ENCODE assay signal across 9 mouse cellular contexts in the genomic region with DNA sequence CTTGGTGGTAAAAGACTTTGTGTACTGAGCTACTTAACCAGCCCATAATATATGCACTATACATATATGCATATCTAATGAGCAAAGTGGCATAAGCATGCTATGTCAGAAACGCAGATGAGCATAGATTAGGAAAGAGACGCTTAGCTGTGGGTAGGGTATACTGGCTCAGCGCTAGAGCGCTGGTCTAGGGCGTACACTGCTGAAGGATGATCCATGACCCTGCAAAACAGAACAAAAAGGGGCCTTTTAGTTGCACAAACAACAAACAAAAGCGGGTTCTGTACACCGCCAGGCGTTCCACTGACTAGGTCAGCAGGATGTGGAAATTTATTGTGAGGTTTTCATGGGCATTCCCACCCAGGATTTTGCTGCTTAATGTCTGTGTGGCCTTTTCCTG. TPM values are rescaled to one million over a fixed set of nuclear protein-coding genes. Genes with fewer than 3 reads are reported as not detected.
A peak's percentile ranks its signal among the peaks of the same experiment; 100 is the strongest.
DNase-seq lines count a peak whose midpoint lies in the region; ATAC-seq lines count a peak whose summit lies in the region.
"Had no signal": no experiment of that assay in that cellular context is flagged by ENCODE, and none has a peak within 500 bp of the region (broad histone marks: within the 10 kb centered on the region; RNA-seq: fewer than 3 reads in every experiment).

No protein-coding gene starts in this region.

- no peak for DNase-seq in heart, adult 8-10 months (ENCODE audit: low spot score)
- DNase-seq in midbrain, embryonic 11.5 days (ENCODE audit: low spot score, missing footprints), result no peak
- DNase-seq in midbrain, embryonic 14.5 days, result no peak
- no peak for DNase-seq in ovary, adult 18-20 months (ENCODE audit: low spot score)
- DNase-seq in urinary bladder, postnatal 14 days (ENCODE audit: low spot score), result no peak
- DNase-seq: right cerebral cortex, adult 18-20 months had no signal

- H3K9ac ChIP-seq in heart, embryonic 12.5 days, result no peak overlapping the region
- no peak overlapping the region for H3K9ac ChIP-seq in midbrain, embryonic 11.5 days (ENCODE audit: low read length)
- H3K9ac ChIP-seq in midbrain, embryonic 14.5 days (replicated peaks; ENCODE audit: low read length), result no peak overlapping the region
- 0 out of 2 replicates have a peak overlapping the region, but pooled peaks have one; percentile 4 for H3K9ac ChIP-seq in heart, embryonic 16.5 days (ENCODE audit: low read length)
- H3K9ac ChIP-seq in neural tube, embryonic 15.5 days (replicated peaks), result no peak overlapping the region

- ATAC-seq in heart, embryonic 12.5 days (ENCODE audit: insufficient number of reproducible peaks, low FRiP score), result no peak
- ATAC-seq in midbrain, embryonic 11.5 days (ENCODE audit: low FRiP score), result peak; percentile 48; the same call in 1 of the 2 replicates
- no peak for ATAC-seq in midbrain, embryonic 14.5 days (ENCODE audit: low FRiP score, low TSS enrichment)
- ATAC-seq in heart, embryonic 16.5 days (replicated peaks; ENCODE audit: extremely low read depth, insufficient read depth, low FRiP score), result no peak
- no peak for ATAC-seq in neural tube, embryonic 15.5 days (ENCODE audit: low FRiP score)

- WGBS in heart, embryonic 12.5 days, result 69% methylated on average over 8 of the region's 8 CpGs
- 56% methylated on average over 8 of the region's 8 CpGs for WGBS in midbrain, embryonic 11.5 days
- WGBS in midbrain, embryonic 14.5 days, result 53% methylated on average over 8 of the region's 8 CpGs
- WGBS in heart, embryonic 16.5 days, result 64% methylated on average over 8 of the region's 8 CpGs
- WGBS in neural tube, embryonic 15.5 days, result 32% methylated on average over 8 of the region's 8 CpGs

- H3K4me3 ChIP-seq in heart, embryonic 12.5 days, result no peak overlapping the region
- H3K4me3 ChIP-seq in midbrain, embryonic 11.5 days (ENCODE audit: low read depth, low read length), result no peak overlapping the region
- H3K4me3 ChIP-seq in midbrain, embryonic 14.5 days (replicated peaks; ENCODE audit: low read depth, low read length), result no peak overlapping the region
- H3K4me3 ChIP-seq in heart, embryonic 16.5 days (ENCODE audit: low read length), result no peak overlapping the region
- no peak overlapping the region for H3K4me3 ChIP-seq in neural tube, embryonic 15.5 days (replicated peaks)

- no peaks in the 10 kb centered on the region for H3K27me3 ChIP-seq in heart, embryonic 12.5 days (replicated peaks)
- H3K27me3 ChIP-seq in midbrain, embryonic 11.5 days (ENCODE audit: control insufficient read depth, insufficient read depth, low read length), result no peaks in the 10 kb centered on the region
- H3K27me3 ChIP-seq in midbrain, embryonic 14.5 days (ENCODE audit: control insufficient read depth, insufficient read depth, low read length), result no peaks in the 10 kb centered on the region
- H3K27me3 ChIP-seq in heart, embryonic 16.5 days (ENCODE audit: control insufficient read depth, insufficient read depth, low read length), result no peaks in the 10 kb centered on the region
- H3K27me3 ChIP-seq in neural tube, embryonic 15.5 days (replicated peaks), result no peaks in the 10 kb centered on the region

- no peak overlapping the region for H3K4me2 ChIP-seq in heart, embryonic 12.5 days
- H3K4me2 ChIP-seq in midbrain, embryonic 11.5 days, result no peak overlapping the region
- H3K4me2 ChIP-seq in midbrain, embryonic 14.5 days (ENCODE audit: low read length), result no peak overlapping the region
- H3K4me2 ChIP-seq in heart, embryonic 16.5 days (ENCODE audit: low read depth, low read length), result no peak overlapping the region
- H3K4me2 ChIP-seq in neural tube, embryonic 15.5 days, result no peak overlapping the region

- peaks cover 43% of the 10 kb centered on the region for H3K4me1 ChIP-seq in heart, embryonic 12.5 days (replicated peaks)
- peaks cover 17% of the 10 kb centered on the region for H3K4me1 ChIP-seq in midbrain, embryonic 11.5 days (ENCODE audit: control insufficient read depth, insufficient read depth, low read length)
- H3K4me1 ChIP-seq in midbrain, embryonic 14.5 days (ENCODE audit: control insufficient read depth, insufficient read depth, low read length), result peaks cover 14% of the 10 kb centered on the region
- H3K4me1 ChIP-seq in heart, embryonic 16.5 days (ENCODE audit: control insufficient read depth, insufficient read depth, low read length), result peaks cover 37% of the 10 kb centered on the region
- peaks cover 32% of the 10 kb centered on the region for H3K4me1 ChIP-seq in neural tube, embryonic 15.5 days

- no peaks in the 10 kb centered on the region for H3K36me3 ChIP-seq in heart, embryonic 12.5 days
- H3K36me3 ChIP-seq in midbrain, embryonic 11.5 days (ENCODE audit: control insufficient read depth, insufficient read depth, low read length), result no peaks in the 10 kb centered on the region
- H3K36me3 ChIP-seq in midbrain, embryonic 14.5 days (ENCODE audit: control insufficient read depth, insufficient read depth, low read length), result no peaks in the 10 kb centered on the region
- H3K36me3 ChIP-seq in heart, embryonic 16.5 days (ENCODE audit: control insufficient read depth, insufficient read depth), result no peaks in the 10 kb centered on the region
- no peaks in the 10 kb centered on the region for H3K36me3 ChIP-seq in neural tube, embryonic 15.5 days

- no peaks in the 10 kb centered on the region for H3K9me3 ChIP-seq in heart, embryonic 12.5 days (replicated peaks)
- H3K9me3 ChIP-seq in midbrain, embryonic 11.5 days (ENCODE audit: control insufficient read depth, low read length), result no peaks in the 10 kb centered on the region
- no peaks in the 10 kb centered on the region for H3K9me3 ChIP-seq in midbrain, embryonic 14.5 days (ENCODE audit: control insufficient read depth, low read length)
- no peaks in the 10 kb centered on the region for H3K9me3 ChIP-seq in heart, embryonic 16.5 days (replicated peaks; ENCODE audit: control insufficient read depth, low read length)
- H3K9me3 ChIP-seq in neural tube, embryonic 15.5 days (replicated peaks), result no peaks in the 10 kb centered on the region

- H3K27ac ChIP-seq in heart, embryonic 12.5 days (ENCODE audit: poor library complexity, severe bottlenecking), result peak overlapping the region; percentile 80
- no peak overlapping the region; the same call in 1 of the 2 replicates for H3K27ac ChIP-seq in midbrain, embryonic 11.5 days (ENCODE audit: low read depth, low read length)
- H3K27ac ChIP-seq in midbrain, embryonic 14.5 days (replicated peaks; ENCODE audit: low read depth, low read length), result no peak overlapping the region; the same call in 1 of the 2 replicates
- H3K27ac ChIP-seq in heart, embryonic 16.5 days (ENCODE audit: low read length), result peak overlapping the region; percentile 80
- peak overlapping the region; percentile 54; the same call in 1 of the 2 replicates for H3K27ac ChIP-seq in neural tube, embryonic 15.5 days (replicated peaks)

RNA-seq across cellular contexts. Expression of gene Irf2bp2, which starts 8.9 kb away (rescaled TPM):
- polyA plus RNA-seq in heart, embryonic 12.5 days (2016; fragmentation: Nextera tagmentation; extraction: Ambion mirVana), result 8.9 and 9.7 TPM in 2 replicates
- total RNA-seq in heart, adult 8-10 months (2022), result 10 to 100 TPM; 41.8 to 60.9 (median 50.3) TPM
- 4.4 and 4.5 TPM in 2 replicates for polyA plus RNA-seq in midbrain, embryonic 11.5 days (2014; fragmentation: Nextera tagmentation; extraction: Ambion mirVana)
- polyA plus RNA-seq in midbrain, embryonic 14.5 days (2014; fragmentation: Nextera tagmentation; extraction: Ambion mirVana), result 7.8 and 9.8 TPM in 2 replicates
- polyA plus RNA-seq in heart, embryonic 16.5 days (2015; fragmentation: Nextera tagmentation; extraction: Ambion mirVana), result 9.1 and 9.8 TPM in 2 replicates
- polyA plus RNA-seq in neural tube, embryonic 15.5 days (2015; fragmentation: Nextera tagmentation; extraction: Ambion mirVana), result 9.8 and 10.4 TPM in 2 replicates

Comparison
In these comparisons a context has a peak if more than half of its experiments do, and no peak if none do; other contexts are left out.
1. H3K27ac ChIP-seq: peak in heart, embryonic 12.5 days (single experiment), heart, embryonic 16.5 days (single experiment) and neural tube, embryonic 15.5 days (single experiment); none in midbrain, embryonic 11.5 days (single experiment) and midbrain, embryonic 14.5 days (single experiment).